Mouse (Mus musculus): ENCODE measurements around the gene Ccn5.

- TF ChIP-seq CTCF (IDR thresholded peaks at IDR 0.05; ENCODE audit: borderline replicate concordance, control insufficient read depth, extremely low read depth, insufficient read depth, low read length, poor library complexity) (no peak), POLR2A (IDR thresholded peaks at IDR 0.05; ENCODE audit: control insufficient read depth, extremely low read depth, insufficient read depth, low read length, poor library complexity) (no peak)
These were observed 37.3 kb upstream of the Ccn5 start for GRCm38 (mm10) chr2:163783368-163783767.

Measured in thymus, adult 2 months (tissue).